Mouse (Mus musculus): ENCODE results near the gene Sema3g.

GRCm38 (mm10) chr14:31204844-31205243 is 12.8 kb upstream of the Sema3g start:
- TF ChIP-seq EP300 (IDR thresholded peaks at IDR 0.05; ENCODE audit: low read depth) (no peak), CTCF (IDR thresholded peaks at IDR 0.05; ENCODE audit: low read depth) (no peak)

Data from heart, postnatal 0 days (tissue).